Mouse (Mus musculus) right cerebral cortex, adult 18-20 months (tissue): ENCODE results near the gene Pou6f2.

Experiments
- DNase-seq: peaks from one replicate; pipeline ENCODE4 v3.0.0; 2022; ENCODE audit warnings: mixed read lengths

Pou6f2 gene

GRCm38 (mm10) chr13:18211242-18211641 is 186.2 kb downstream of the Pou6f2 start:
- no peak for DNase-seq

- DNase-seq, result no peak
These were observed 192.8 kb downstream of the Pou6f2 start for GRCm38 (mm10) chr13:18204476-18205250.

DNA sequence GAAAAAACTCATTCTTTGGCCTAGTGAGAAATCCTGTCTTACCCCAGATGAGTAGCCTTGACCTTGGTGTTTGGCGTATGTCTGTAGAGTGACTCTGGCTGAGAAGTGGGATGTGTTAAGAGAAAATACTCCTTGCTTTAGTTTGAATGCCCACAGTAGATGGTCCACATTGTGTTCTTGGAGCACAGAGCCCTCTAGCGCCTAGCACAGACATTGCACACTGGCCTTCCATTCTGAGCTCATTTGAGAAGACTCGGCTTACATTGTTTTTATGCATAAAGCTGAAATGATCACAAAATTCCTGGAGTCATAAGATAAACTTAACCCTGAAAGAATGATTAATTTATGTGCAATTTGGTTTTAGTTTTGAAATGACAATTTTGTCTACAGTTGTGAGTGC is 223.5 kb downstream of the Pou6f2 start:
- no peak for DNase-seq

- DNase-seq, result no peak
These were observed 224.5 kb downstream of the Pou6f2 start for GRCm38 (mm10) chr13:18173021-18173420.

- no peak for DNase-seq
These were observed 225.2 kb downstream of the Pou6f2 start for GRCm38 (mm10) chr13:18172334-18172733.

GRCm38 (mm10) chr13:18164182-18164581 is 233.3 kb downstream of the Pou6f2 start:
- no peak for DNase-seq

DNA sequence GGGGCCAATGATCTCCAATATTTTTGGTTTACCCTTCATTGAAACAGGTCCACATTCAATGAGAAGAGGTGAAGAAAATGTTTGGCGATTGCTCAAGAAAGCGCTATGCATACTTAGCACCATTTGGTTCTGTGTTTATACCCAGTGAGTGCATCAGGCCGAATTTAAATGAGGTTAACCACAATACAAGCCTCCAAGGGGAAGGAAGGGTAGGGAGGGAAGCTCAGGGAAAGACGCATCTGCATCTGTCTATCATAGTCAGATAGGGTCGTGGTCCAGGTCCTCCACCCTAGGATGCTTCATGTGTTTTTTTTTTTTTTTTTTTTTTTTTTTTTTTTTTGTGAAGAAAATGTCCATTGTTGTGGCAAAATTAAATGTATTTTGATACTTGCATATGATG is 236.9 kb downstream of the Pou6f2 start:
- DNase-seq, result no peak

DNA sequence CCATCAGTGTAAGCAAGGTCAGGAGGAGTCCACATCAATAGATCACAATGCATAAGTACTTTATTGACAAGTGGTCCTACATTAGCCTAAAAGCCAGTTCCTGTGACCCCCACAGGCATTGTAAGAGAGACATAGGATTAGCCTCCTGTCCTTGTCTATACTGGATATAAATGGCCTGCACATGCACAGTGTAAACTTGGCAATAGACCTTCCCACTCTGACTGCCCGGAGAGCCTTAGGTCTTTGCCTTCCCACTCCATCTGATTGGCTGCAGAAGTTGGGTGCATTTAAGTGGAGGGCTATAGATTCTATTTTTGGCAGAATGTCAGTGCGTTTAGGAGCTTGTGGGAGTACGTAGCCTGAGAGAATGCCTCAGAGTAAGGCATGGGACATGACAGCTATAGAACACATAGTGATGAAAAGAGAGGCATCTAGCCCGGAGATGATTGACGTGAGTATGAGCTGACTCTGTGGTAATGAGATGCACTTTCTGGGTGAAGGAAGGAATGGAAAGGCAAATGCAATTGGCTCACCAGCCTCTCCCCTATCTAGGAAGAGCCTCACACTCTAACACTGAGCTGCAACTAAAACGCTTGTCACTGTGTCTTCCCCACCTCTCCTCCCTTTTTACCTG is 243.4 kb downstream of the Pou6f2 start:
- no peak for DNase-seq

DNA sequence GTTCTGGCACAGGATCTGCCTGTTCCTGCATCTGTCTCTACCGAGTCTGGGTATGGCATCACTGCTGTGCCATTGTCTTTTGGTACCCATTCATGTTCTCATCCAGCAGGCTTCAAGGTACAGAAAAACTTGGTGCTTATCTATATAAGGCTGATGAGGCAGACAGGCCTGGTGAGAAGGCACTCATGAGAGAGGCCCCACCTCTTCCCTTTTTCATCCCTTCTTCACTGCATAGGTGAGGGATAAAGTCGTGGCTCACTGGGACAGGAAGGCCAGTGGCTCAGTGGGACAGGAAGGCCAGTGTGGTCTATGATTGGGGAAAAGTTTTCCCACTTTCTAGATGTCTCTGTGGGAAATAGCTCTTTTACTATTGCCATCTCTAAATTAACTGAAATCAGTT is 263.8 kb downstream of the Pou6f2 start:
- DNase-seq, result no peak

GRCm38 (mm10) chr13:18133193-18133592 is 264.3 kb downstream of the Pou6f2 start:
- DNase-seq, result no peak

GRCm38 (mm10) chr13:18131324-18131723 is 266.2 kb downstream of the Pou6f2 start:
- no peak for DNase-seq

- no peak for DNase-seq
These were observed 267.8 kb downstream of the Pou6f2 start for GRCm38 (mm10) chr13:18129697-18130096.

DNA sequence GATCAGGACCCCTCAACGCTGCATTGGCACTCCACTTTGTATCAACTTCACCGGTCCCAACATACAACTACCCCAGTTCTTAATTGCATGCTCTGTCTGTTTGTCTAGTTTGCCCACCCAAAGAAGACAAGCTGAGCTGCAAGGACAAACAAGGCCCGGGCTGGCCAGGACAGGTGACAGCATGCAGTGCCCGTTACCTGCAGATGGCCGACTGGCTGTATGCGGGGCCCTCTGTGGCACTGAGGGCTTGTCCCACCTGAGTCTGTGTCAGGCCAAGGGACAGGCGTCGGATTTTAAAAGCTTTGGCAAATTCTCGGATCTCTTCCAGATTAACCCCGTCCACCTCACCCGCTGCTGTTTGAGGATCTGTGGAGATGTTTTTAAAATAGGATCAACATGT is 268.7 kb downstream of the Pou6f2 start:
- no peak for DNase-seq

GRCm38 (mm10) chr13:18128053-18128452 is 269.4 kb downstream of the Pou6f2 start:
- DNase-seq, result no peak

DNA sequence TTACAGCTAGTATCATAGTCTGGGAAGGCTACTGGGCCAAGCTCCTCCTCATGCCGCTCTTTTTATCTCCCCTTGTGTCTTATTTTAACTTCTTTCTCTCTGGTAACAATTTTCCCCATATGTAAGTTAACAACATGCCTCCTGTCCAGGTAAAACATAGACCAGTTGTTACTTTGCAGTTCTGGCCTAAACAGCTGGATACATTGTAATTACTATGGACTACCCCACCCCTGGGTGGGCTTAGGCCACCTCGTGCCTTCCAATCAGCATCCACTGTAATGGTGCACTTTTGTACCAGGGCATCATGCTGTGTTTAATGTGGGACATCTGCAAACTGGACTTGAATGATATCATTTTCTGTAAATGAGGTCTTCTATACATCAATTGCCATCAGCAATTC is 271.4 kb downstream of the Pou6f2 start:
- DNase-seq, result no peak

GRCm38 (mm10) chr13:18125226-18126000 is 272.1 kb downstream of the Pou6f2 start:
- DNase-seq, result no peak

DNA sequence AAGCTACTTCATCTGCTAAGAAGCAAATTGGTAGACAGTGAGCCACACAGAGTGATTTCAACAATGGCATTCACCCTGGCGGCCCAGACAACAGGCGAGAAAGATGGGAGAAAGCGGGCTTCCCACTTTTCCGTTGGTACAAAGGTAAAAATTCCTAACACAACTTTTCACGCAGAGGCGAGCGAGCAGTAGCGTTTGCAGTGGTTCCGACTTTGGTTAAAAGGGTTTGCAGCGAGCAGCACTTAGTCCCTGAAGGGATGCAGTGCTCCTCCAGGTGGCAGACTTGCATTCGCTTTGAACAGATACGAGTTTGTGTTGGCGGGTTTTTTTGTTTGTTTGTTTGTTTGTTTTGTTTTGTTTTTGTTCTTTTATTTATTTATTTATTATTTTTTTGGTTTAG is 273.1 kb downstream of the Pou6f2 start:
- DNase-seq, result peak; percentile 39

- DNase-seq, result no peak
These were observed 277.1 kb downstream of the Pou6f2 start for GRCm38 (mm10) chr13:18120406-18120805.

DNA sequence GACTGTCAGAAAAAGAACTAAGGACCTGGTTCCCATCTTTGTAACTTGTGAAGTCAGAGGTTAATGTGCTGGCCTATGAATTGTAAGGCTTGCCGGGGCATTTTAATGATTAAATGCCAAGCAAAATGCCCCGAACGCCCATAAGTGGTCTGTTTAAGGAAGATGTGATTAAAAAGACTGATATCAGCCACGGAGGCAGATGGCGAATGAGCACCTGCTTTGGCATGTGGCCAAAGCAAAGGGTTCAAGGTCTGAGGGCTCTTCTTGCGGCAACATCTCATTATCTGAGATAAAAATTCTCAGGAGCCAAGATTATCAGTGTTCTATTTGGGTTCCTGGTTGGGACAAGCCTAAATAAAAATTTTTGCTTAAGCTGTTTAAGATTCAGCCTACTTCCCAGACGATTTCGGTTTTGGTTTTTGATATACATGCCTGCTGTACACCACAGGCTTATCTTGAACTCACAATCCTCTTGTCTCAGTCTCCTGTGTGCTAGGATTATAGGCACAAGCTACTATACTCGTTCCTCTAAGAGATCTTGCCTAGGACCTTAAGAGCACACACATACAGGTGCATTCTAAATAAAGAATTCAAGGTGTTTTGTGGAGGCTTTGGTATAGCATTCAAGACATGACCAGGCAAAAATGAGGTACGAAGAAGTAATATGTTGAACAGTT is 315.9 kb downstream of the Pou6f2 start:
- DNase-seq, result no peak
